Mouse (Mus musculus) hindbrain, embryonic 12.5 days (tissue): ENCODE data around the gene Sun2. TPM values are rescaled to one million over a fixed set of nuclear protein-coding genes. Genes with fewer than 3 reads are reported as not detected.

Experiments
- ATAC-seq: fragments of 200-750 bp; cut with Nextera tagmentation; 2 replicates; pipeline ENCODE4 v1.8.0; 2017; ENCODE audit warnings: moderate TSS enrichment; ENCODE audit not compliant: low FRiP score
- H3K27ac ChIP-seq: fragments of 300-500 bp; sonication (generic); 2 replicates; pipeline ENCODE4 v1.5.1; 2016; ENCODE audit warnings: mild to moderate bottlenecking
- H3K27me3 ChIP-seq: fragments of 300-500 bp; sonication (generic); 2 replicates; pipeline ENCODE4 v1.6.1; 2016; ENCODE audit warnings: mild to moderate bottlenecking
- H3K36me3 ChIP-seq: fragments of 300-500 bp; sonication (generic); 2 replicates; pipeline ENCODE4 v1.6.1; 2016; ENCODE audit warnings: mild to moderate bottlenecking
- H3K4me1 ChIP-seq: fragments of 300-500 bp; sonication (generic); 2 replicates; pipeline ENCODE4 v1.6.1; 2016
- H3K4me2 ChIP-seq: fragments of 300-500 bp; sonication (generic); replicated peaks from 2 replicates; pipeline ENCODE4 v1.6.1; 2016; ENCODE audit warnings: mild to moderate bottlenecking
- H3K4me3 ChIP-seq: fragments of 300-500 bp; sonication (generic); 2 replicates; pipeline ENCODE4 v1.5.1; 2016; ENCODE audit warnings: mild to moderate bottlenecking
- H3K9ac ChIP-seq: fragments of 300-500 bp; sonication (generic); 2 replicates; pipeline ENCODE4 v1.6.1; 2016; ENCODE audit warnings: mild to moderate bottlenecking, moderate library complexity
- H3K9me3 ChIP-seq: fragments of 300-500 bp; sonication (generic); replicated peaks from 2 replicates; pipeline ENCODE4 v1.6.1; 2016; ENCODE audit warnings: mild to moderate bottlenecking
- WGBS: fragments of 180-500 bp; shearing (Covaris S2); methylation state at CpG from one replicate; pipeline ENCODE4 v1.1.7; 2016; 5-methylcytosine and 5-hydroxymethylcytosine counted together
- polyA plus RNA-seq: library from polyadenylated mRNA; unstranded; fragments of >200 nt; fragmentation: Nextera tagmentation; extraction: Ambion mirVana; gene quantifications from 2 replicates; pipeline ENCODE4 v1.2.1, GENCODE M21; 2016

The Sun2 gene
- polyA plus RNA-seq, 1 experiment from 2014 or later, result 8.0 TPM

- Histone ChIP-seq H3K36me3 (peaks cover 26% of the 10 kb centered on the region), H3K9ac (no peak overlapping the region), H3K4me1 (0 out of 2 replicates have a peak, but pooled peaks cover 4% of the 10 kb centered on the region), H3K4me3 (no peak overlapping the region), H3K9me3 (no peaks in the 10 kb centered on the region), H3K27ac (no peak overlapping the region), H3K4me2 (no peak overlapping the region), H3K27me3 (no peaks in the 10 kb centered on the region)
- ATAC-seq, result no peak
- 86% methylated on average over 16 of the region's 16 CpGs for WGBS
These were observed 25.1 kb upstream of the Sun2 start for GRCm38 (mm10) chr15:79767327-79767961.

- Histone ChIP-seq H3K36me3 (peaks cover 32% of the 10 kb centered on the region), H3K27ac (no peak overlapping the region), H3K4me3 (no peak overlapping the region), H3K4me1 (0 out of 2 replicates have a peak, but pooled peaks cover 4% of the 10 kb centered on the region), H3K9me3 (no peaks in the 10 kb centered on the region), H3K27me3 (no peaks in the 10 kb centered on the region), H3K4me2 (no peak overlapping the region), H3K9ac (no peak overlapping the region)
- no peak for ATAC-seq
- WGBS, result 90% methylated on average over 10 of the region's 10 CpGs
These were observed 24.3 kb upstream of the Sun2 start for GRCm38 (mm10) chr15:79766586-79767071.

- Histone ChIP-seq H3K9me3 (no peaks in the 10 kb centered on the region), H3K27me3 (no peaks in the 10 kb centered on the region), H3K4me3 (no peak overlapping the region), H3K36me3 (peaks cover 35% of the 10 kb centered on the region), H3K9ac (no peak overlapping the region), H3K4me2 (no peak overlapping the region), H3K4me1 (0 out of 2 replicates have a peak, but pooled peaks cover 4% of the 10 kb centered on the region), H3K27ac (no peak overlapping the region)
- ATAC-seq, result no peak
- 67% methylated on average over 10 of the region's 10 CpGs for WGBS
These were observed 23.8 kb upstream of the Sun2 start for GRCm38 (mm10) chr15:79766168-79766567.

GRCm38 (mm10) chr15:79765361-79765760 lies 23.0 kb upstream of the Sun2 start:
- no peak for ATAC-seq
- no peaks in the 10 kb centered on the region for H3K9me3 ChIP-seq
- H3K4me1 ChIP-seq, result 0 out of 2 replicates have a peak, but pooled peaks cover 4% of the 10 kb centered on the region
- no peaks in the 10 kb centered on the region for H3K27me3 ChIP-seq
- H3K36me3 ChIP-seq, result peaks cover 42% of the 10 kb centered on the region
- no peak overlapping the region for H3K9ac ChIP-seq
- H3K4me2 ChIP-seq, result no peak overlapping the region
- 84% methylated on average over 2 of the region's 2 CpGs for WGBS
- H3K4me3 ChIP-seq, result no peak overlapping the region
- H3K27ac ChIP-seq, result no peak overlapping the region

DNA sequence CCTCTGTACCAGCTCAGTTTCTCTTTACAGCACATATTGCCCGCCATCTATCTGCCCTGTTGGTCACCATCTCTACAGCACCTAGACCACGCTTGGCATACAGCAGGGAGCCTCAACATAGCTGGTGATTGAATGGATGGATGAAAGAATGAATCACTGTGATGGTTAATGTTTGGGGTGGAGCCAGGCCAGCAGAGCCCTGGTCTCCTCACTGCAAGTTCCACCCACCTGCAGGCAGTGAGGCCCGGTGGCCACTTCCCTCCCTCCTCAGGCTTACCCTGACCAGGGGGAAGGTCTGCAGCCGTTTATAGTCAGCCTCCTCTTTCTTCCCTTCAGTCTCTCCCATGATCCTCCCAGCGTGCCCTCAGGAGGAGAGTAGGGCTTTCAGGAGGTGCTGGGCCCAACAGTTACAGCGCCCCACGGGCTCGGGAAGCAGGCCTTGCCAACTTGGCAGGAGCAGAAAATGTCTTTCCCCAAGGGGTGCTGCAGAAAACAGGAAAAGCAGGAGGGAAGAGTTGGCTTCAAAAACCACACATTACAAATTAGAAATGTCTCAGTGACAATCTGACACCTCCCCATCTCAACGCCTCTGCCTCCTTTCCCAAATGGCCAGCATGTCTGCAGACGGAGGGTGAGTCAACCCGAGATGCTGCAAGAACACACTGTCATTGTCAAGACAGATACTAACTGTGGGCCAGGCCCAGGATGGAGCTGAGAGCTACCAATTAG lies 22.4 kb upstream of the Sun2 start:
- no peaks in the 10 kb centered on the region for H3K27me3 ChIP-seq
- 86% methylated on average over 11 of the region's 11 CpGs for WGBS
- H3K4me3 ChIP-seq, result no peak overlapping the region
- no peak overlapping the region for H3K27ac ChIP-seq
- no peak overlapping the region for H3K4me2 ChIP-seq
- H3K36me3 ChIP-seq, result peaks cover 42% of the 10 kb centered on the region
- no peak overlapping the region for H3K9ac ChIP-seq
- H3K9me3 ChIP-seq, result no peaks in the 10 kb centered on the region
- ATAC-seq, result no peak
- H3K4me1 ChIP-seq, result 0 out of 2 replicates have a peak, but pooled peaks cover 4% of the 10 kb centered on the region

GRCm38 (mm10) chr15:79763601-79764246 lies 21.4 kb upstream of the Sun2 start:
- no peak for ATAC-seq
- 96% methylated on average over 7 of the region's 7 CpGs for WGBS
- peaks cover 42% of the 10 kb centered on the region for H3K36me3 ChIP-seq
- H3K9me3 ChIP-seq, result no peaks in the 10 kb centered on the region
- 0 out of 2 replicates have a peak, but pooled peaks cover 4% of the 10 kb centered on the region for H3K4me1 ChIP-seq
- no peak overlapping the region for H3K4me3 ChIP-seq
- no peaks in the 10 kb centered on the region for H3K27me3 ChIP-seq
- no peak overlapping the region for H3K4me2 ChIP-seq
- no peak overlapping the region for H3K9ac ChIP-seq
- no peak overlapping the region for H3K27ac ChIP-seq

- WGBS, result 92% methylated on average over 9 of the region's 9 CpGs
- no peaks in the 10 kb centered on the region for H3K27me3 ChIP-seq
- H3K27ac ChIP-seq, result no peak overlapping the region
- H3K4me1 ChIP-seq, result 0 out of 2 replicates have a peak, but pooled peaks cover 4% of the 10 kb centered on the region
- H3K9ac ChIP-seq, result no peak overlapping the region
- no peak overlapping the region for H3K4me2 ChIP-seq
- no peak overlapping the region for H3K4me3 ChIP-seq
- H3K9me3 ChIP-seq, result no peaks in the 10 kb centered on the region
- ATAC-seq, result no peak
- peaks cover 42% of the 10 kb centered on the region for H3K36me3 ChIP-seq
These were observed 20.7 kb upstream of the Sun2 start for GRCm38 (mm10) chr15:79763001-79763400.

DNA sequence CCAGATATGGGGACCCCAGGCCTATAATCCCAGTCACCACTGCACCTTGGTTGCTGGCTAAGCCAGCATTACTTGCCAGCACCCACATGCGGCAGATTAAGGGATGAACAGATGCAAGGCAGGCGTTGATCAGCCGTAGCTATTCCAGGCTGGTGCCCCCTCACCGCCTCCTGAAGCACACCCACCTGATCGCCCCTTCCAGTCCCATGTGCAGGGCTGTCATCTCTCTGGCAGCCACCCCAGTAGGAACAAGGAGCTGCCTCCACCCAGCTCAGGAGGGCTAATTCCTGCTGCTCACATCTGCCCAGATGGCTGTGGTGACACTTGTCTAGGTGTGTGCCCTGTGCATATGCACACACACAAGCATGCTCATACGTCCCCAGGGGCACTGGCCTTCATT lies 18.6 kb upstream of the Sun2 start:
- Histone ChIP-seq H3K4me2 (no peak overlapping the region), H3K9ac (no peak overlapping the region), H3K27ac (no peak overlapping the region), H3K36me3 (peaks cover 42% of the 10 kb centered on the region), H3K4me1 (peaks cover 10% of the 10 kb centered on the region), H3K4me3 (no peak overlapping the region), H3K9me3 (no peaks in the 10 kb centered on the region), H3K27me3 (no peaks in the 10 kb centered on the region)
- WGBS, result 90% methylated on average over 6 of the region's 6 CpGs
- ATAC-seq, result no peak

DNA sequence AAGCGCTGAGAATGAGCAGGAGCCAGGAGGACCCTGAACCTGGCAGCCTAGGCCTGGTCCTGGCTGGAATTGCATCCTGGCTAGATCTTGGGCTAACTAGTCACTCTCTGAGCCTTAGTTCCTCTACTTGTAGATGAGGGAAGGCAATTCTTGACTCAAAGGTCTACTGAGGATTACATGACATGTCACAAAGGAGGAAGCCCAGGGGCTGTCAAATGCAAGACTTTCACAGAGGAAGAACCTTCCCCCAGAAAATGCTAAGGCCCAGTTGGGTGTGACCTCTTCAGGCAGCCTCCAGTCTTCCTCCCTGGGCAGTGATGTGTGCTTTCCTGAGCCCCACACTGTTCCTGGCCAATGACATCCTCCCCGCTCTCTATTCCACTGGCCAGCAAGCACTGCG lies 14.8 kb upstream of the Sun2 start:
- no peak overlapping the region for H3K27ac ChIP-seq
- no peaks in the 10 kb centered on the region for H3K9me3 ChIP-seq
- H3K27me3 ChIP-seq, result no peaks in the 10 kb centered on the region
- ATAC-seq, result no peak
- 92% methylated on average over 3 of the region's 3 CpGs for WGBS
- no peak overlapping the region for H3K9ac ChIP-seq
- no peak overlapping the region for H3K4me3 ChIP-seq
- no peak overlapping the region for H3K4me2 ChIP-seq
- peaks cover 11% of the 10 kb centered on the region for H3K4me1 ChIP-seq
- peaks cover 13% of the 10 kb centered on the region for H3K36me3 ChIP-seq

DNA sequence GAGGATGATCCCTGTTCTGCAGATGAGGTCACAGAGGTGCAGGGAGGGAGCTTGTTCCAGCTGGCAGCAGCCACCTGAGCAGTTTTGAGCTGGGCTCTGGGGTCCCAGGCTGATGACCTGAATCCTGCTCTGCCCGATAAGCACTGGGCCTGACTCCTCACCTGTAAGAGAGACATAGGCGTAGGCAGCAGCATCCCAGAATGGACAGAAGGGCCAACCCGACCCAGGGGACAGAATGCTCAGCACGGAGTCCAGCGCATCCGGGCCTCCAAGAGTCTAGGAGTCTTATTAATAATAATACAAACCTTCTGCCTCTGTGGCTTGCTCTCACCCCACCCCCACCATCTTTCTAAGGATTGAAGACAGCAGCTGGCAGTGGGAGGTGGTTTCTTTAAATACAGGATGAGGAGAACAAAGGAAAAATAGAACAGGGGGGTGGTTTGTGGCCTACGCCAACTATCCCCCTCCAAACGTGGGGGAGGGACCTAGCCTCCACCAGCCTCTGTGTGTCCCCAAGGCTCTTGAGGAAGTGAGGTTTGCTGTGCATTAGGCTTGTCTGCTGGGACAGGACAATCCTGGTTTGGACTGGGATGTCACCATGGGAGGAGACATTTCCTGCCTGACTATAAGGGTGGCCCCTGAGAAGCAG lies 13.8 kb upstream of the Sun2 start:
- peaks cover 6% of the 10 kb centered on the region; the same call in 1 of the 2 replicates for H3K36me3 ChIP-seq
- no peaks in the 10 kb centered on the region for H3K27me3 ChIP-seq
- H3K4me3 ChIP-seq, result no peak overlapping the region
- no peaks in the 10 kb centered on the region for H3K9me3 ChIP-seq
- WGBS, result 69% methylated on average over 8 of the region's 8 CpGs
- H3K27ac ChIP-seq, result peak overlapping the region; percentile 44; the same call in 1 of the 2 replicates
- peak overlapping the region; percentile 23; the same call in 1 of the 2 replicates for H3K9ac ChIP-seq
- ATAC-seq, result no peak
- H3K4me2 ChIP-seq, result no peak overlapping the region
- peaks cover 11% of the 10 kb centered on the region for H3K4me1 ChIP-seq

DNA sequence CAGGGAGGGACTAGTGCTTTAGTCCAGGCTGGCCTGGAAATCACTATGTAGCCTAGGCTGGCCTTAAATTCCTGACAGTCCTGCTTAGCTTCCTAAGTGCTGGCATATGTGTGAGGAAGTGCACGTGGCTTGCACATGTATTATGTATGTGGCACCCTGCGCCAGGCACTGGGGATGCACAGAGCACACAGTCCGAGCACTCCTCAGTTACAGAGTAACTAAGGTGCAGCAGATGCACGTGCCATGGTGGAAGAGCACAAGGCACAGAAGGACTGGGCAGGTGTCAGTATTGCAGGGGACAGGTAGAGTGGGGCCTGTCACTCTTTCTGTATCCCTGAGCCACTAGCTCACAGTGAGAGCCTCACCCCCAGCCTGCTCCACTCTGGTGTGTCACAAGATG lies 12.8 kb upstream of the Sun2 start:
- Histone ChIP-seq H3K36me3 (no peaks in the 10 kb centered on the region), H3K4me2 (no peak overlapping the region), H3K4me3 (no peak overlapping the region), H3K9me3 (no peaks in the 10 kb centered on the region), H3K27me3 (no peaks in the 10 kb centered on the region), H3K4me1 (peaks cover 11% of the 10 kb centered on the region), H3K9ac (no peak overlapping the region), H3K27ac (no peak overlapping the region)
- no peak for ATAC-seq
- WGBS, result 91% methylated on average over 4 of the region's 4 CpGs

GRCm38 (mm10) chr15:79753873-79754272 lies 11.5 kb upstream of the Sun2 start:
- Histone ChIP-seq H3K27me3 (no peaks in the 10 kb centered on the region), H3K27ac (no peak overlapping the region), H3K4me3 (no peak overlapping the region), H3K9ac (no peak overlapping the region; the same call in 1 of the 2 replicates), H3K4me1 (peaks cover 11% of the 10 kb centered on the region), H3K36me3 (no peaks in the 10 kb centered on the region), H3K9me3 (no peaks in the 10 kb centered on the region), H3K4me2 (no peak overlapping the region)
- peak; percentile 31; the same call in 1 of the 2 replicates for ATAC-seq
- 54% methylated on average over 4 of the region's 4 CpGs for WGBS
